Mouse (Mus musculus): ENCODE data around the gene Col4a1.

DNA sequence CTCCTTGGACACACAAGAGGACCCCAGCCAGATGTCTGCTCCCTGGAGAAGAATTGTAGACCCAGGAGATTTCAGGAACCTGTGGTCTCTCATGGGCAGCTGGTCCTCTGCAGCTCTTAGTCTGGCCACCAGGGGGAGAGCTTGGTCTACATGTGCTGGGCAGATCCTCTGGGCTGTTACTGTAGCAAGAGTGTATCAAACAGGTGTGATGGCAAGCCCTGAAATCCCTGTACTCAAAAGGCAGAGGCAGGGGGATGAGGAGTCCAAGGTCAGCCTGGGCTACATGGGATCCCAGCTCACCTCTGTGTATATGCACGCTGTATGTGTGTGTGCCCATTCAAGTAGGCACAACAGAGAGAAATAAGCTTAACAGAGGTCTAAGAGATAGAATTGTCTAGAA is 59.1 kb downstream of the Col4a1 start:
- TF ChIP-seq GATA1 (IDR thresholded peaks at IDR 0.05; ENCODE audit: low read length): no peak
- TF ChIP-seq TAL1 (IDR thresholded peaks at IDR 0.05; ENCODE audit: low read length): no peak

Data from erythroblast, embryonic 14.5 days (primary cell).